Mouse (Mus musculus) embryonic facial prominence, embryonic 10.5 days (tissue): ENCODE results near the gene Ubl5. TPM values are rescaled to one million over a fixed set of nuclear protein-coding genes. Genes with fewer than 3 reads are reported as not detected.
"Not testable (repeated sequence)": the region's sequence is repeated elsewhere in the genome, so short reads cannot be mapped to it uniquely, and the experiment has no call there.

Source experiments
- DNase-seq: peaks from one replicate; pipeline ENCODE4 v3.0.0-alpha.2; 2017; ENCODE audit warnings: low spot score
- H3K27ac ChIP-seq: fragments of 300-500 bp; sonication (generic); replicated peaks from 2 replicates; pipeline ENCODE4 v1.5.1; 2016; ENCODE audit warnings: mild to moderate bottlenecking
- H3K27me3 ChIP-seq: fragments of 300-500 bp; sonication (generic); replicated peaks from 2 replicates; pipeline ENCODE4 v1.6.1; 2016; ENCODE audit warnings: low read depth, mild to moderate bottlenecking; ENCODE audit not compliant: poor library complexity, severe bottlenecking
- H3K36me3 ChIP-seq: fragments of 300-500 bp; sonication (generic); replicated peaks from 2 replicates; pipeline ENCODE4 v1.6.1; 2016; ENCODE audit warnings: mild to moderate bottlenecking, moderate library complexity
- H3K4me1 ChIP-seq: fragments of 300-500 bp; sonication (generic); 2 replicates; pipeline ENCODE4 v1.6.1; 2016
- H3K4me3 ChIP-seq: fragments of 300-500 bp; sonication (generic); 2 replicates; pipeline ENCODE4 v1.5.1; 2016; ENCODE audit warnings: mild to moderate bottlenecking, moderate library complexity
- H3K9me3 ChIP-seq: fragments of 300-500 bp; sonication (generic); 2 replicates; pipeline ENCODE4 v1.6.1; 2016; ENCODE audit warnings: mild to moderate bottlenecking
- WGBS: fragments of 180-500 bp; shearing (Covaris S2); methylation state at CpG from one replicate; pipeline ENCODE4 v1.1.7; 2016; 5-methylcytosine and 5-hydroxymethylcytosine counted together
- polyA plus RNA-seq: library from polyadenylated mRNA; unstranded; fragments of >200 nt; fragmentation: Nextera tagmentation; extraction: Ambion mirVana; gene quantifications from 2 replicates; pipeline ENCODE4 v1.2.1, GENCODE M21; 2016

Ubl5 gene
- 356 and 365 TPM in 2 replicates for polyA plus RNA-seq

DNA sequence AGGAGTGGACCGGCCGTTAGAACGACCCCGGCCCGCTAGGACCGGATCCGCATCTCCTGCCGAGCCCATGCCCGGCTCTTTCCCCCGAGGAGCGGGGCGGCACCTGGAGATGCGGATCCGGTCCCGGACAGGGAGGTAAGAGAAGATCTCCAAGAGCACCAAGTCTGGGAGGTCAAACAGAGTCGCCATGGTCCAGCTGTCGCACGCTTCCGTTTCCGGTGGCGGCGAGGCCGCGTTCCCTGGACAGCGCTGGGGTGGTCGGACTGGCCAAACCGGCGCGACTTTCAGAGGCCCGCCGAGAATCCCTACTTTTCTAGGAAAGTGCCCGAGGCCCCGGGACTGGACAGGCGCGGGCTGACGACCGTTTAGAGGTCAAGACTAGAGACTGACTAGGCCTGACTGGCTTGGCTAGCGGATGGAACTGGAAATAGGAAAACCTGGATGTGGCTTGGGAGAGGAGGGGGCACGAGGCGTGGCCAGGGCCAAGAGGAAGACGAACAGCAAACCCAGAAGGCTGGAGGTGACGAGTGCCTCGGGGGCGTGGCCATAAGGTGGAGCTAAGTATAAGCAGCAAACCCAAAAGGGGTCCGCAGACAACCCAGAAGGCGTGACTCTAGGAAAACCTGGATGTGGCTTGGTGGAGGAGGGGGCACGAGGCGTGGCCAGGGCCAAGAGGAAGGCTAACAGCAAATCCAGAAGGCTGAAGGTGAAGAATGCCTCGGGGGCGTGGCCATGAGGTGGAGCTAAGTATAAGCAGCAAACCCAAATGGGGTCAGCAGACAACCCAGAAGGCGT lies at the start of gene Ubl5:
Gene Ubl5 (plus strand): TSS at position 778 of the 795 bp plus-strand sequence.
- Histone ChIP-seq H3K36me3 (peaks cover 37% of the 10 kb centered on the region), H3K27ac (peak within 1 kb of the TSS; percentile 92), H3K4me1 (peaks cover 26% of the 10 kb centered on the region), H3K27me3 (no peaks in the 10 kb centered on the region), H3K4me3 (peak within 1 kb of the TSS; percentile 93), H3K9me3 (no peaks in the 10 kb centered on the region)
- DNase-seq = peak; percentile 97
- WGBS = under 1% methylated on average over 51 of the region's 51 CpGs

DNA sequence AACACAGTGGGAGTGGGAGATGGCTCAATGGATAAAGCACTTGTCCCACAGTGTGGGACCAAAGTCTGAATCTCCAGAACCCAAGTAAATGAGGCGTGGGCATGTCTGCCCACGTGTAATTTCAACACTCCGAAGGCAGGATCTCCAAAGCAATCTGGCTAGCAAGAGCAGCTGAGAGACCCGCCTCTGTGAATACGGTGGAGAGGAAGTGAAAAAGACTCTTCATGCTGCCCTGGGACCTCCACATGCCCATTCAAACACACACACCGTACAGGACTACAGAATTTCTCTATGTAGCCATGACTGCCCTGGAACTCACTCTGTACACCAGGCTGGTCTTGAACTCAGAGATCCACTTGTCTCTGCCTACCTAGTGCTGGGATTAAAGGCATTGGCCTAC lies 41.4 kb upstream of the Ubl5 start:
- H3K27me3 ChIP-seq = no peaks in the 10 kb centered on the region
- H3K4me1 ChIP-seq = no peaks in the 10 kb centered on the region
- no peak overlapping the region for H3K4me3 ChIP-seq
- no peak for DNase-seq
- WGBS = 80% methylated on average over 6 of the region's 6 CpGs
- H3K36me3 ChIP-seq = peaks cover 17% of the 10 kb centered on the region
- H3K27ac ChIP-seq = no peak overlapping the region
- no peaks in the 10 kb centered on the region for H3K9me3 ChIP-seq

DNA sequence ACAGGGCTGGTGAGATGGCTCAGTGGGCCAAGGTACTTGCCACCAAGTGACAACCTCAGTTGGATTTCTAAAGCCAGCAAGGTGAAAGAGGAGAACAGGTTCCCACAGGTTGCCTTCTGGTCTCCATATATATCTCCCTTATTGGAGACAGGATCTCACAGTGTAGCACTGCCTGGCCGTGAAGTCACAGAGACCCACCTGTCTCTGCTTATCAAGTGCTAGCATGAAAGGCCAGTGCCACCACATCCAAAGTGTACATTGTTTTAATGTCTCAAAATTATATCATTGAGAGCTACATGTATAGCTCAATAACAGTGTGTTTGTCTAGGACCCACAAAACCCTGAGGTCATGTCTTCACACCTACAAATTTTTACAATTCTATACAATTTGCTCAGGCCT lies 36.4 kb upstream of the Ubl5 start:
- 94% methylated on average over 1 of the region's 1 CpGs for WGBS
- no peak for DNase-seq
- Histone ChIP-seq H3K9me3 (peaks cover 5% of the 10 kb centered on the region; the same call in 1 of the 2 replicates), H3K36me3 (peaks cover 19% of the 10 kb centered on the region), H3K4me3 (peak overlapping the region; percentile 80), H3K27me3 (no peaks in the 10 kb centered on the region), H3K4me1 (peaks cover 12% of the 10 kb centered on the region; the same call in 1 of the 2 replicates), H3K27ac (no peak overlapping the region)

DNA sequence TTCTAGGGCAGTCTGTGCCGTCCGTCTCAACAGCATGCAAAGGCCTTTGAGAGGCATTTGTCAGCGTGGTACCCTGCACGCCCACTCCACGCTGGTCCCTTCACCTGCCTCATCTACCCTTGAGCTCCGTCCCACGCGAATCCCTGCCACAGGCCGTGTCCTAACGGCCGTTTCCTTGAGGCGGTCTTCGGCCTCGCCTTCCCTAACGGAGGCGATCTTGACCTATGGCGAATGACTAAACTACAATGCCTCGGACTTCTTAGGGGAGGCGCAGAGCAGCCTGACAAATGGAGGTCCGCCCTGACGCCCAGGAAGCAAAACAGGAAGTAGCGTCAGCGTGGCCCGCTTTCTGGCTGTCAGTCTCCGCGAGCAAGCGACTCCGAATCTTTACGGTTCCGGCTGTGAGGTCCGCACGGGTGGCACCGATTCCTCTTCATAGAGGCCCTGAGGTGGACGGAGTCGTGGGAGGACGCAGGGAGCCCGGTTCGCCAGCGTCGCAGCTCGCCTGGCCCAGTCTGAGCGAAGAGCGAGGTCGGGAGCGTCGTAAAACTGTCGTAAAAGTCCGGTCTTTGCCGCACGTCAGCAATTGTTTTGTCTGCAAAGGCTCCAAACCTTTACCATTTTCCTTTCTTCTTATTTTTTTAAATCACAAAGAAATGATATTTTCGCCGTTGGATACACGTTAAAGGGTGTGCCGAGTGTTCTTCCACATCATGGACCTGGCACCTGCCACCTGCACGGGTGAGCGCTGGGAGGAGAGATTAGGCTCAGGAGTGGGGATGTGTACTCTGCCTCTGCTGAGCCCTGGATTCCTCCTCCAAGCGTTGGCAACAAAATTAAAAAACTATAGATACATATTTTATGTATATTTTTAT lies 35.3 kb upstream of the Ubl5 start:
- Histone ChIP-seq H3K4me1 (peaks cover 12% of the 10 kb centered on the region; the same call in 1 of the 2 replicates), H3K27me3 (no peaks in the 10 kb centered on the region), H3K27ac (peak overlapping the region; percentile 98), H3K36me3 (peaks cover 14% of the 10 kb centered on the region), H3K4me3 (peak overlapping the region; percentile 80), H3K9me3 (peaks cover 5% of the 10 kb centered on the region; the same call in 1 of the 2 replicates)
- WGBS = under 1% methylated on average over 57 of the region's 57 CpGs
- DNase-seq = peak; percentile 89

DNA sequence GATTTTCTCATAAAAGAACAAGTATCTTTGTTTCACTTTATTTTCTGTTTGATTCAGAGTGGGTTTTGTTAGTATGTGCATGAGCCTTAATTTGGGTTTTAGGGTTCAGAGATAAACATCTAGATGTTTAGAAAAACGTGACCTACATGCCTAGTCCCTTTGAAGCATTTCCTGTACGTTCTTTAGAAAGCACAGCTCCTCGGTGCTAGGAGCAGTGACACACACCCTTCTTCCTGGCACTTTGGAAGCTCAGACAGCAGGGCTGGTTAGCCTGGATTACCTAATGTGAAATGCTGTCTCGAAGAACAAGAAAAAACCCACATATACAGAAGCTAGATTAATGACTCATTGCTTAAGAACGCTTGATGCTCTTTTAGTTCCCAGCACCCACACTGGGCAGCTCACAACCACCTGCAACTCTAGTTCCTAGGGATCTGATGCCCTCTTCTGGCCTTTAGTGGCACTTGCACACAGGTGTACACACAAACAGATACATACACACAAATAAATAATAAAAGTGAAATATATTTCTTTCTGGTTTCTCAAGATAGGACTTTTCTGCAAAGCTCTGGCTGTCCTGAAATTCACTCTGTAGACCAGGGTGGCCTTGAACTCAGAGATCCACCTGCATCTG lies 32.7 kb upstream of the Ubl5 start:
- 89% methylated on average over 5 of the region's 5 CpGs for WGBS
- Histone ChIP-seq H3K27me3 (no peaks in the 10 kb centered on the region), H3K4me3 (no peak overlapping the region), H3K27ac (no peak overlapping the region), H3K4me1 (peaks cover 12% of the 10 kb centered on the region; the same call in 1 of the 2 replicates), H3K9me3 (peaks cover 5% of the 10 kb centered on the region; the same call in 1 of the 2 replicates), H3K36me3 (peaks cover 14% of the 10 kb centered on the region)
- no peak for DNase-seq

DNA sequence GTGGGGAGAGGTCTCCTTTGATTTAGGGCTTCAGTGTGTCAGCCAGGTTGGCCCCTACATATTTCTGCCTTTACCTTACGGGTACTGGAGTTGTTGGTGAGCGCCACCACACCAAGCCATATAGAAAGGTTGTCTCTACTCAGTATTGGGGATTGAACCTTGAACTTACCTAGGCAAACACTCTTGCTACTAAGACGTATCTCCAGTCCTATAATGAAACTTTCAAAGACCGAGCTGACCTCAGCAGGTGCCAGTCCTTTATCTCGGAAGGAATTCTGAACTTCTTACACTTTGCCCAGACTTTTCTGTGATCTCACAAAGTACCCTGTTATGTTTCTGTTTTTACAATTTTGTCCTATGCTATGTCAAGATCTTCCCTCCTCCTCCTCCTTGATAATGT lies 30.7 kb upstream of the Ubl5 start:
- peaks cover 5% of the 10 kb centered on the region; the same call in 1 of the 2 replicates for H3K9me3 ChIP-seq
- no peak for DNase-seq

DNA sequence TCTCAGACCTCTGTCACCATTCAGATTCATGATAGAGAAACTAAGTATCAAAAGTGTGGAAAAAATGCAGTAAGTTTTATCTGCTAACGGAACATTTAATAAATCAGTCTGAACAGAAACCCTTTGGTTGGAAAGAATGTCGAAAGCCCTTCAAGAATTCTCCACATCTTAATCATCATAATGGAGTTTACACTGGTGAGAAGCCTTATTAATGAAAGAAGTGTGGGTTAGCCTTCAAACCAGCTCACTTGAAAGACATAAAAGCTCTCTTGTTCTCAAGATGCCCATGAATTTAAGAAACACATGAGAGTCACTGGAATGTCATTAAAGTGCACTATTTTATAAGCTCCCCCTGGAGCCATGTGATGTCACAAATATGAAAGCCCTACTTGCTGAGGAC lies 26.0 kb upstream of the Ubl5 start:
- Histone ChIP-seq H3K9me3 (no peaks in the 10 kb centered on the region), H3K36me3 (0 out of 2 replicates have a peak, but pooled peaks cover 5% of the 10 kb centered on the region), H3K4me3 (no peak overlapping the region), H3K27me3 (no peaks in the 10 kb centered on the region), H3K27ac (no peak overlapping the region), H3K4me1 (no peaks in the 10 kb centered on the region)
- 90% methylated on average over 2 of the region's 2 CpGs for WGBS
- DNase-seq = no peak

More for the DNA sequence above, 30.7 kb upstream of the Ubl5 start:
- H3K4me1 ChIP-seq = peaks cover 5% of the 10 kb centered on the region; the same call in 1 of the 2 replicates
- H3K27me3 ChIP-seq = no peaks in the 10 kb centered on the region
- 83% methylated on average over 5 of the region's 5 CpGs for WGBS
- no peak overlapping the region for H3K4me3 ChIP-seq
- H3K27ac ChIP-seq = no peak overlapping the region
- peaks cover 14% of the 10 kb centered on the region for H3K36me3 ChIP-seq

DNA sequence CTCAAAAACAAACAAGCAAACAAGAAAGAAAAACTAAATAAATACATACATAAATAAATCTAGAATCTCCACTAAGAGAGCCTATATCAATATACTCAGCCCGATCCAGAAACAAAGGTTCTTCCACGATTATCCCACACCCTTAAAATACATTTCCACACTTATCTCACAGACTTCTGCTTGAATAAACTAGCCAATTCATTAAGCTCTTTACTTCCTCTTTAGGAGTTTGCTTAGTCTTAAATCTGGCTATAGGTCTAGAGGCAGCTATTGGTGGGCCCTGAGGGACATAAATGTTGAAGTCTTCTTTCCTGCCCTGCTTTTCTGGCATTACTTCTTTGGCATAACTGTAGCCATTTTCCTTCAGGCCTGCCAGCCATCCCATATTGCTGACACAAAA lies 11.3 kb upstream of the Ubl5 start:
- no peaks in the 10 kb centered on the region for H3K9me3 ChIP-seq
- H3K4me3 ChIP-seq = no peak overlapping the region
- 96% methylated on average over 2 of the region's 2 CpGs for WGBS
- no peaks in the 10 kb centered on the region for H3K27me3 ChIP-seq
- H3K4me1 ChIP-seq = no peaks in the 10 kb centered on the region
- no peak for DNase-seq
- no peak overlapping the region for H3K27ac ChIP-seq
- H3K36me3 ChIP-seq = peaks cover 5% of the 10 kb centered on the region; the same call in 1 of the 2 replicates

DNA sequence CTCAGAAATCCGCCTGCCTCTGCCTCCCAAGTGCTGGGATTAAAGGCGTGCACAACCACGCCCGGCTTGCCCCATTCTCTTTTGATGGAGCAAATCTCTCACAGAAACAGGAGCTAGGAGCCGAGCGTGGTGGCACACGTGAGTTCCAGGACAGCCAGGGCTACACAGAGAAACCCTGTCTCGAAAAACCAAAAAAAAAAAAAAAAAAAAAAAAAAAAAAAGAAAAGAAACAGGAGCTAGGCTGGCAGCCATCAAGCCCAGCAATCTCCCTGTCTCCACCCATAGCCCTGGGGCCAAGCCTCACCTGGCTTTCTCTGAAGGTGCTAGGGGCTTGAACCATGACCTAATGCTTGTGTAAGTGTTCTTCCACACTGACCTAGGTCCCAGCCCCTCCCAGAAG lies 7.0 kb upstream of the Ubl5 start:
- H3K36me3 ChIP-seq = peaks cover 37% of the 10 kb centered on the region
- not testable (repeated sequence) for H3K4me1 ChIP-seq, H3K27me3 ChIP-seq, H3K4me3 ChIP-seq, H3K27ac ChIP-seq, H3K9me3 ChIP-seq, DNase-seq
- WGBS = 92% methylated on average over 8 of the region's 8 CpGs

DNA sequence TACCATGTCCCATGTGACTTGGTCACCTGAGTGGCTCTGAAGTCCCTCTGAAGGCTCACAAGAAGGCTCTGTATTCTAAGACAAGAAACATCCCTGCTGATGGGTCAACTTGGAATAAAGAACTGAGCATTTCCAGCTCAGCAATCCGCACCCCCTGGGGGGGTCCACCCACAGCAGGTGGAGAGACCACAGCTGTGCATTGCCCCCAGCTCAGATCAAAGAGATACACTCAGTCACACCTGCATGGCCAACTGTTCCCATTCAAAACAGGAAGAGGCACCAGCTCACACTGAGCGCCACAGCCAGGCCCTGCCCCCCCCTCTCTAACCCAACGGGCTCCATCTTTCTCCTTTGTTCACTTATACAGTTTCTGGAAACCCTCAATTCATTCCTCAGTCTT lies 6.4 kb upstream of the Ubl5 start:
- H3K4me1 ChIP-seq = peaks cover 4% of the 10 kb centered on the region
- DNase-seq = no peak
- H3K4me3 ChIP-seq = no peak overlapping the region
- H3K27me3 ChIP-seq = no peaks in the 10 kb centered on the region
- H3K9me3 ChIP-seq = no peaks in the 10 kb centered on the region
- 81% methylated on average over 3 of the region's 3 CpGs for WGBS
- no peak overlapping the region for H3K27ac ChIP-seq
- peaks cover 37% of the 10 kb centered on the region for H3K36me3 ChIP-seq

DNA sequence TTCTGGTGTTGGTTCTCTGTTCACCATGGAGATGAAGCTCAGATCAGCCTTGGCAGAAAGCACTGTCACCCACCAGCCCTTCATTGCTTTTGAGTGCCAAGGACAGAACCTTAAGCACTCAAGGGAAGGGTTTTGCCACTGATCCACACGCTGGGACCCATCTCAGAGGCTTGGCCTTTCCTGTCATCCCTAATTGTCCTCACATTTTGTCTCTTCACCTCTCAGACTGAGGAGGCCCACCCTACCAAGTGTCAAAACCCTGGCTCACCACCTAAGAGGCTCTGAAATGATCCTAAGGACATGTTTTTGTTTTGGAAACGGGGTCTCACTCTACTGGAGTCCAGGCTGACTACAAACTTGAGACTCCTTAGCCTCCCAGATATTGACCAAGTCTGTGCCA lies 5.9 kb upstream of the Ubl5 start:
- Histone ChIP-seq H3K9me3 (no peaks in the 10 kb centered on the region), H3K4me3 (no peak overlapping the region), H3K4me1 (peaks cover 9% of the 10 kb centered on the region), H3K27me3 (no peaks in the 10 kb centered on the region), H3K27ac (no peak overlapping the region), H3K36me3 (peaks cover 37% of the 10 kb centered on the region)
- no peak for DNase-seq
- 82% methylated on average over 2 of the region's 2 CpGs for WGBS

DNA sequence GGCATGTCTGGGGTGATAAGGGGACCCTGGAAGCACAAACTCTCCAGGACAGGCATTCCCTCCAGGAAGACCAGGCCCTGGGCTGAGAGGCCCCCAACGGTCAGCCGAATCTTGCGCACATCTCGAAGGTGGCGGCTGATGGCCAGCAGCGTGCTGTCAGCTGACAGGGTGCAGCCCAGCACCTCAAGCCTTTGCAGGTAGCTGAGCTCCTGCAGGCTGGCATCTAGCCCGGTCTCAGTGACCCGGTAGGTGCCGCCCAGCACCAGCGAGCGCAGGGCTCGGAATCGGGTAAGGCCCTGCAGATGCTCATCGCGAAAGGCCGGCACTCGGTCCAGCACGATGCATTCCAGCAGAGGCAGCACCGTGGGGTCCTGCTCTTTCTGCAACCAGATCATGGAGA lies 4.1 kb upstream of the Ubl5 start:
- Histone ChIP-seq H3K27ac (no peak overlapping the region), H3K4me1 (peaks cover 19% of the 10 kb centered on the region), H3K9me3 (no peaks in the 10 kb centered on the region), H3K27me3 (no peaks in the 10 kb centered on the region), H3K36me3 (peaks cover 37% of the 10 kb centered on the region), H3K4me3 (no peak overlapping the region)
- 97% methylated on average over 19 of the region's 19 CpGs for WGBS
- no peak for DNase-seq
